Comparison of ENCODE assay signal across 8 mouse cellular contexts in genomic region chr5:20952337-20952925, GRCm38 (mm10). TPM values are rescaled to one million over a fixed set of nuclear protein-coding genes. Genes with fewer than 3 reads are reported as not detected.
DNase-seq lines count a peak whose midpoint lies in the region; ATAC-seq and TF ChIP-seq lines count a peak whose summit lies in the region.

No protein-coding gene starts in this region.

- H3K4me2 ChIP-seq in lung, embryonic 14.5 days = peak overlapping the region; percentile 71
- H3K4me2 ChIP-seq in embryonic facial prominence, embryonic 14.5 days (ENCODE audit: low read depth, low read length) = peak overlapping the region; percentile 56
- H3K4me2 ChIP-seq in intestine, embryonic 16.5 days (ENCODE audit: low read depth, low read length) = peak overlapping the region; percentile 58
- H3K4me2 ChIP-seq in neural tube, embryonic 14.5 days (ENCODE audit: low read depth, low read length) = peak overlapping the region; percentile 56

- peak overlapping the region; percentile 94 for H3K9ac ChIP-seq in lung, embryonic 14.5 days
- peak overlapping the region; percentile 93 for H3K9ac ChIP-seq in embryonic facial prominence, embryonic 14.5 days (ENCODE audit: low read depth, low read length)
- peak overlapping the region; percentile 99 for H3K9ac ChIP-seq in intestine, embryonic 16.5 days (ENCODE audit: low read depth, low read length)
- H3K9ac ChIP-seq in neural tube, embryonic 14.5 days (replicated peaks; ENCODE audit: low read depth, low read length) = peak overlapping the region; percentile 84; the same call in 1 of the 2 replicates

- no peak for ATAC-seq in lung, embryonic 14.5 days (ENCODE audit: insufficient read depth)
- no peak for ATAC-seq in embryonic facial prominence, embryonic 14.5 days (ENCODE audit: low read depth)
- ATAC-seq in intestine, embryonic 16.5 days = no peak
- no peak for ATAC-seq in neural tube, embryonic 14.5 days (ENCODE audit: low read depth)

- no peak for TF ChIP-seq CTCF in lung, embryonic 14.5 days (IDR thresholded peaks at IDR 0.05; ENCODE audit: low read depth)

- H3K4me3 ChIP-seq in lung, embryonic 14.5 days (ENCODE audit: low read depth, low read length) = peak overlapping the region; percentile 93
- peak overlapping the region; percentile 96 for H3K4me3 ChIP-seq in embryonic facial prominence, embryonic 14.5 days (ENCODE audit: low read depth, low read length)
- peak overlapping the region; percentile 97 for H3K4me3 ChIP-seq in intestine, embryonic 16.5 days (ENCODE audit: low read length)
- peak overlapping the region; percentile 92 for H3K4me3 ChIP-seq in neural tube, embryonic 14.5 days (ENCODE audit: low read depth, low read length)

- peaks cover 5% of the 10 kb centered on the region for H3K36me3 ChIP-seq in lung, embryonic 14.5 days (ENCODE audit: insufficient read depth)
- H3K36me3 ChIP-seq in embryonic facial prominence, embryonic 14.5 days (ENCODE audit: control insufficient read depth, insufficient read depth, low read length) = peaks cover 6% of the 10 kb centered on the region; the same call in 1 of the 2 replicates
- 0 out of 2 replicates have a peak, but pooled peaks cover 4% of the 10 kb centered on the region for H3K36me3 ChIP-seq in intestine, embryonic 16.5 days (ENCODE audit: control insufficient read depth, insufficient read depth, low read length)
- H3K36me3 ChIP-seq in neural tube, embryonic 14.5 days (ENCODE audit: control insufficient read depth, insufficient read depth, low read length) = no peaks in the 10 kb centered on the region

- H3K27me3 ChIP-seq in lung, embryonic 14.5 days (ENCODE audit: insufficient read depth, low read length) = no peaks in the 10 kb centered on the region
- no peaks in the 10 kb centered on the region for H3K27me3 ChIP-seq in embryonic facial prominence, embryonic 14.5 days (replicated peaks; ENCODE audit: control insufficient read depth, insufficient read depth, low read length)
- no peaks in the 10 kb centered on the region for H3K27me3 ChIP-seq in intestine, embryonic 16.5 days (replicated peaks; ENCODE audit: control insufficient read depth, insufficient read depth, low read length)
- H3K27me3 ChIP-seq in neural tube, embryonic 14.5 days (ENCODE audit: control insufficient read depth, insufficient read depth, low read length) = no peaks in the 10 kb centered on the region

- 15% methylated on average over 9 of the region's 9 CpGs for WGBS in lung, embryonic 14.5 days
- 23% methylated on average over 9 of the region's 9 CpGs for WGBS in embryonic facial prominence, embryonic 14.5 days
- 20% methylated on average over 9 of the region's 9 CpGs for WGBS in intestine, embryonic 16.5 days
- 24% methylated on average over 9 of the region's 9 CpGs for WGBS in neural tube, embryonic 14.5 days

- H3K9me3 ChIP-seq in lung, embryonic 14.5 days (ENCODE audit: low read depth, low read length) = peaks cover 7% of the 10 kb centered on the region; the same call in 1 of the 2 replicates
- H3K9me3 ChIP-seq in embryonic facial prominence, embryonic 14.5 days (ENCODE audit: control insufficient read depth, low read length) = peaks cover 5% of the 10 kb centered on the region
- H3K9me3 ChIP-seq in intestine, embryonic 16.5 days (ENCODE audit: control insufficient read depth, low read length) = no peaks in the 10 kb centered on the region
- H3K9me3 ChIP-seq in neural tube, embryonic 14.5 days (ENCODE audit: control insufficient read depth, low read length) = peaks cover 2% of the 10 kb centered on the region; the same call in 1 of the 2 replicates

- peak overlapping the region; percentile 98 for H3K27ac ChIP-seq in lung, embryonic 14.5 days (ENCODE audit: low read depth)
- peak overlapping the region; percentile 99 for H3K27ac ChIP-seq in embryonic facial prominence, embryonic 14.5 days (replicated peaks; ENCODE audit: low read depth, low read length)
- H3K27ac ChIP-seq in intestine, embryonic 16.5 days (ENCODE audit: low read length) = peak overlapping the region; percentile 90; the same call in 1 of the 2 replicates
- no peak overlapping the region for H3K27ac ChIP-seq in neural tube, embryonic 14.5 days (ENCODE audit: low read depth, low read length)

- intact Hi-C loops in gastrocnemius, postnatal 14 days (cut with DNase I; ENCODE audit: low total_unique reads) = no loop called here

- peaks cover 10% of the 10 kb centered on the region; the same call in 1 of the 2 replicates for H3K4me1 ChIP-seq in lung, embryonic 14.5 days (ENCODE audit: insufficient read depth)
- peaks cover 11% of the 10 kb centered on the region for H3K4me1 ChIP-seq in embryonic facial prominence, embryonic 14.5 days (ENCODE audit: control insufficient read depth, insufficient read depth, low read length)
- H3K4me1 ChIP-seq in intestine, embryonic 16.5 days (ENCODE audit: control insufficient read depth, insufficient read depth, low read length) = peaks cover 6% of the 10 kb centered on the region; the same call in 1 of the 2 replicates
- H3K4me1 ChIP-seq in neural tube, embryonic 14.5 days (ENCODE audit: control insufficient read depth, insufficient read depth, low read length) = peaks cover 15% of the 10 kb centered on the region

- peak; percentile 14 for DNase-seq in lung, embryonic 14.5 days
- DNase-seq in lung, postnatal 25 days (ENCODE audit: low spot score) = no peak
- no peak for DNase-seq in embryonic facial prominence, embryonic 14.5 days (ENCODE audit: low spot score)
- DNase-seq in adrenal gland, postnatal 14 days = no peak
- no peak for DNase-seq in gastrocnemius, postnatal 14 days
- DNase-seq in frontal cortex, postnatal 25 days (ENCODE audit: low spot score in 2 of 2) = no peak

RNA-seq across cellular contexts. Expression of gene Rsbn1l, which starts 3.8 kb away (rescaled TPM):
- polyA plus RNA-seq in lung, embryonic 14.5 days (2014; fragmentation: Nextera tagmentation; extraction: Ambion mirVana) = 6.8 and 9.0 TPM in 2 replicates
- 5.2 and 5.5 TPM in 2 replicates for polyA plus RNA-seq in embryonic facial prominence, embryonic 14.5 days (2014; fragmentation: Nextera tagmentation; extraction: Ambion mirVana)
- polyA plus RNA-seq in intestine, embryonic 16.5 days (2015; fragmentation: Nextera tagmentation; extraction: Ambion mirVana) = 3.0 and 3.2 TPM in 2 replicates
- 6.8 and 8.2 TPM in 2 replicates for polyA plus RNA-seq in neural tube, embryonic 14.5 days (2014; fragmentation: Nextera tagmentation; extraction: Ambion mirVana)
- total RNA-seq in adrenal gland, postnatal 14 days (2021) = 12.8 and 15.2 TPM in 2 replicates
- 1 to 10 TPM; 6.8 to 7.2 TPM for total RNA-seq in gastrocnemius, postnatal 14 days (2021)
